Mouse (Mus musculus): ENCODE measurements around the gene Oser1. TPM values are rescaled to one million over a fixed set of nuclear protein-coding genes. Genes with fewer than 3 reads are reported as not detected.

Oser1 gene
- polyA plus RNA-seq, 1 experiment from 2014 or later = 79.0 TPM

DNA sequence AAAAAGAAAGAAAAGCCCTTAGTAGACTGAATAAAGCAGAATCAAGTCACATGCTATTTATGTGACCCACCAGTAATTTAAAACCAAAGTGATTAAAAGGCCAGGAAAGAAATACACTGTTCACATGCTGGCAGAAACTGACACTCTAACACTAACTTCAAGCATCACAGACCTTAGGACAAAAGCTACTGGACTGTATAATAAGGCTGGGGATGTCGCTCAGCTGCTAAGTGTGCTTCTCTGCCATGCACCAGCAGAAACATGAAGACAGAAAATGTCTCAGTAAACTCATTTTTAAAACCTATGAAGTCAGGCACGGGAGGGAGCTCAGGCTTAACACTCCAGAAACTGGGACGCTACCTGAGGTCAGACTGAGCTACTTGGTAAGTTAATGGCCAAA, 14.3 kb downstream of the Oser1 start:
- H3K36me3 ChIP-seq (ENCODE audit: control insufficient read depth, insufficient read depth, low read length) = peaks cover 79% of the 10 kb centered on the region
- H3K9ac ChIP-seq (ENCODE audit: low read depth, low read length) = no peak overlapping the region
- no peak overlapping the region for H3K4me3 ChIP-seq (ENCODE audit: low read depth, low read length)
- no peak for ATAC-seq (ENCODE audit: low read depth)
- no peaks in the 10 kb centered on the region for H3K4me1 ChIP-seq (ENCODE audit: control insufficient read depth, insufficient read depth, low read length)
- H3K27ac ChIP-seq (replicated peaks; ENCODE audit: low read depth, low read length) = no peak overlapping the region
- H3K9me3 ChIP-seq (ENCODE audit: control insufficient read depth, low read length) = no peaks in the 10 kb centered on the region
- no peak for DNase-seq (ENCODE audit: low spot score)
- 94% methylated on average over 3 of the region's 3 CpGs for WGBS
- H3K4me2 ChIP-seq (ENCODE audit: low read depth, low read length) = no peak overlapping the region
- no peaks in the 10 kb centered on the region for H3K27me3 ChIP-seq (replicated peaks; ENCODE audit: control insufficient read depth, insufficient read depth, low read length)

DNA sequence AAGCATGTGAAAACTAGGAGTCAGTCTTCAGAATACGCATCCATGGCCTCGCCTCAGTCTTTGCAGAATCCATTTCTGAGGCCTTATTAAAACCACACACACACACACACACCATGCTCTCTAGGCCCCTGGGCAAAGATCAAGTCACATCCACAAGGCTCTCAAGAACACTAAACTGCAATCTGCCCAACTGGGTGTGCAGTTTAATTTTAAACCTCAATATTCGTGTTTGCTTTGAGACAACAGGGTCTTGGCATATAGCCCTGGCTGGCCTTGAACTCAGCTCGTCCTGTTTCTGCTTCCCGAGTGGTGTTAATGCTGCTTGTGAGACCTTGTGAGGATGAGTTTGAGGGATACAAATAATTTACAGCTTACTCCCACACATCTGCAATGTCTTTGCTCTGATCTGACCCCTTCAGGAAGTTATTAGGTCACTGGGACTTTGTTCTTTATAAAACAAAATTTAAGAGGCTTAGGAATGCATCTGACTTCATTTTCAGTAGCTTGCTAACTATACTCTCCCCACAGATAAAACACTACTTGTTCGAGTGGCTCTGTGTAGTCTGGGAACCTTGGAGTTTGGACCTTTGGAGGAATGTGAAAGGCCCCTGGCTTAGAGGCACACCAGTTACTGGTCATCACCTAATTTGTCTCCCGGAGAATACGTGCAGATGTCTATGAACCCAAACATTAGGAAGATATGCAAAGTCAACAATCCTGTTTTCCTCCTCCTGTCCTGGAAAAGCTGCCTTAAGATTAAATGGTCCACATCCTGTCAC, 20.3 kb downstream of the Oser1 start:
- H3K27ac ChIP-seq (replicated peaks; ENCODE audit: low read depth, low read length) = no peak overlapping the region
- H3K27me3 ChIP-seq (replicated peaks; ENCODE audit: control insufficient read depth, insufficient read depth, low read length) = no peaks in the 10 kb centered on the region
- DNase-seq (ENCODE audit: low spot score) (no peak), ATAC-seq (ENCODE audit: low read depth) (no peak)
- no peak overlapping the region for H3K9ac ChIP-seq (ENCODE audit: low read depth, low read length)
- H3K36me3 ChIP-seq (ENCODE audit: control insufficient read depth, insufficient read depth, low read length) = peaks cover 32% of the 10 kb centered on the region
- WGBS = 78% methylated on average over 8 of the region's 8 CpGs
- no peaks in the 10 kb centered on the region for H3K9me3 ChIP-seq (ENCODE audit: control insufficient read depth, low read length)
- H3K4me3 ChIP-seq (ENCODE audit: low read depth, low read length) = no peak overlapping the region
- no peaks in the 10 kb centered on the region for H3K4me1 ChIP-seq (ENCODE audit: control insufficient read depth, insufficient read depth, low read length)
- H3K4me2 ChIP-seq (ENCODE audit: low read depth, low read length) = no peak overlapping the region

DNA sequence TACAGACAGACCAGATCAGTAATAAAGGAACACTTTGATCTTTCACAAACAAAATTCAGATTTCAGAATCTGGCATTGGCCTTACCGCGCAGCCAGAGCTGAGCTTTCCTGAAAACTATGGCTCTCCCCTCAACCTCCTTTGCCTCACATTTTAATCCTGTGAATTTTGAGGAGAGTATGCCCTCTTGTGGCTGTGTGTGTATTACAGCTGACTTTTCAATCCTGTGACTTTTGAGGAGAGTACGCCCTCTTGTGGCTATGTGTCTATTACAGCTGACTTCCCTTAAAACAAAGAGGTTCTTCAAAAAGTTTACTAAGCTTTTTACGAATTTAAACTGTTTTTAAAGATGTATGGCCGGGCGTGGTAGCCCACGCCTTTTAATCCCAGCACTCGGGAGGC, 23.3 kb downstream of the Oser1 start:
- WGBS = 10% methylated on average over 8 of the region's 8 CpGs
- Histone ChIP-seq H3K36me3 (ENCODE audit: control insufficient read depth, insufficient read depth, low read length) (peaks cover 8% of the 10 kb centered on the region; the same call in 1 of the 2 replicates), H3K4me3 (ENCODE audit: low read depth, low read length) (no peak overlapping the region), H3K9me3 (ENCODE audit: control insufficient read depth, low read length) (no peaks in the 10 kb centered on the region), H3K27ac (replicated peaks; ENCODE audit: low read depth, low read length) (no peak overlapping the region), H3K4me2 (ENCODE audit: low read depth, low read length) (no peak overlapping the region), H3K9ac (ENCODE audit: low read depth, low read length) (no peak overlapping the region), H3K27me3 (replicated peaks; ENCODE audit: control insufficient read depth, insufficient read depth, low read length) (no peaks in the 10 kb centered on the region), H3K4me1 (ENCODE audit: control insufficient read depth, insufficient read depth, low read length) (peaks cover 8% of the 10 kb centered on the region)
- ATAC-seq (ENCODE audit: low read depth) (peak; percentile 42; the same call in 1 of the 2 replicates), DNase-seq (ENCODE audit: low spot score) (peak; percentile 86)

- WGBS = 68% methylated on average over 8 of the region's 8 CpGs
- Histone ChIP-seq H3K4me3 (ENCODE audit: low read depth, low read length) (no peak overlapping the region), H3K4me1 (ENCODE audit: control insufficient read depth, insufficient read depth, low read length) (peaks cover 8% of the 10 kb centered on the region), H3K4me2 (ENCODE audit: low read depth, low read length) (no peak overlapping the region), H3K27ac (replicated peaks; ENCODE audit: low read depth, low read length) (no peak overlapping the region), H3K27me3 (replicated peaks; ENCODE audit: control insufficient read depth, insufficient read depth, low read length) (no peaks in the 10 kb centered on the region), H3K9ac (ENCODE audit: low read depth, low read length) (no peak overlapping the region), H3K9me3 (ENCODE audit: control insufficient read depth, low read length) (no peaks in the 10 kb centered on the region), H3K36me3 (ENCODE audit: control insufficient read depth, insufficient read depth, low read length) (no peaks in the 10 kb centered on the region)
- DNase-seq (ENCODE audit: low spot score) (no peak), ATAC-seq (ENCODE audit: low read depth) (no peak)
Measured at GRCm38 (mm10) chr2:163399222-163399621, 25.3 kb downstream of the Oser1 start.

DNA sequence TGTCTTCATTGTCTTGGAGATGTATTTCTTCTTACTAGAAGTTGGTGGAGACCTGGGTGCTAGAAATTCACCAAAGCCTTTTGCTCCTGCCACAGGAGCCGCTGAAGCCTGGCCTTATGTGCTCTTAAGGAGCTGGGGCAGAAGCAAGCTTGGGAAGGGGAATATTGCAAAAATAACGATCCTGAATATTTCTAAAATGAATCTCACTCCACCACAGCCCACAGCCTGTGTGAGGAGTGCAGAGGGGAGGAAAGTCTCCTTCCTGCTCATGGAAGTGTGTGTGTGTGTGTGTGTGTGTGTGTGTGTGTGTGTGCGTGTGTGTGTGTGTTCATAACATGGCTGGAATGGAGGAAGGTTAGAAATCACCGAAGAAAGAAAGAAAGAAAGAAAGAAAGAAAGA, 25.7 kb downstream of the Oser1 start:
- H3K36me3 ChIP-seq (ENCODE audit: control insufficient read depth, insufficient read depth, low read length) = no peaks in the 10 kb centered on the region
- H3K27me3 ChIP-seq (replicated peaks; ENCODE audit: control insufficient read depth, insufficient read depth, low read length) = no peaks in the 10 kb centered on the region
- DNase-seq (ENCODE audit: low spot score) (no peak), ATAC-seq (ENCODE audit: low read depth) (no peak)
- H3K4me1 ChIP-seq (ENCODE audit: control insufficient read depth, insufficient read depth, low read length) = peaks cover 8% of the 10 kb centered on the region
- H3K9ac ChIP-seq (ENCODE audit: low read depth, low read length) = no peak overlapping the region
- no peaks in the 10 kb centered on the region for H3K9me3 ChIP-seq (ENCODE audit: control insufficient read depth, low read length)
- H3K27ac ChIP-seq (replicated peaks; ENCODE audit: low read depth, low read length) = no peak overlapping the region
- no peak overlapping the region for H3K4me2 ChIP-seq (ENCODE audit: low read depth, low read length)
- 71% methylated on average over 4 of the region's 4 CpGs for WGBS
- no peak overlapping the region for H3K4me3 ChIP-seq (ENCODE audit: low read depth, low read length)

DNA sequence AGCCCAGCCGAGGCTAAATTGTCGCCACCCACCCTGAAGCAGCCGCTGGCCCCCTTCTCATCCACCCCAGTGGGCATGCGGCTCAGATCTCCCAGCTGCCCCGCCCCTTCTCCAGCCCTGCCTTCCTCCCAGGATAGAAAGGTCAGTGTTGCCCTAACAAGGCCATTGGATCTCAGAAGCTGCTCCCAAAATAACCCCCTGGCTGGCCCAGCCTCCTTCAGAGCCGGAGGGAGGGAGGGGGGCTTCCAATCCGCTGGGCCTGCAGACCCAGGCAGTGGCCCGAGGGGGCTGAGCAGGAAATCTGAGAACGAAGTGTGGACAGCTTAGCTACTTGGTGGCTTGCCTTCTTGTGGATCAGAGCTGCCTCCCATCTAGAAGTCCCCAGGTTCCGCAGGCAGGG, 26.6 kb downstream of the Oser1 start, which contains the start of gene Jph2:
TSS of gene Jph2 (minus strand) at position 89 of the 400 bp plus-strand sequence.
- H3K9ac ChIP-seq (ENCODE audit: low read depth, low read length) = peak within 1 kb of the TSS; percentile 30; the same call in 1 of the 2 replicates
- H3K4me2 ChIP-seq (ENCODE audit: low read depth, low read length) = peak within 1 kb of the TSS; percentile 41
- DNase-seq (ENCODE audit: low spot score) (peak; percentile 78), ATAC-seq (ENCODE audit: low read depth) (peak; percentile 79)
- no peaks in the 10 kb centered on the region for H3K9me3 ChIP-seq (ENCODE audit: control insufficient read depth, low read length)
- H3K4me1 ChIP-seq (ENCODE audit: control insufficient read depth, insufficient read depth, low read length) = peaks cover 8% of the 10 kb centered on the region
- H3K4me3 ChIP-seq (ENCODE audit: low read depth, low read length) = peak within 1 kb of the TSS; percentile 20
- 5% methylated on average over 10 of the region's 10 CpGs for WGBS
- no peak within 1 kb of the TSS; the same call in 1 of the 2 replicates for H3K27ac ChIP-seq (replicated peaks; ENCODE audit: low read depth, low read length)
- no peaks in the 10 kb centered on the region for H3K36me3 ChIP-seq (ENCODE audit: control insufficient read depth, insufficient read depth, low read length)
- no peaks in the 10 kb centered on the region for H3K27me3 ChIP-seq (replicated peaks; ENCODE audit: control insufficient read depth, insufficient read depth, low read length)

DNA sequence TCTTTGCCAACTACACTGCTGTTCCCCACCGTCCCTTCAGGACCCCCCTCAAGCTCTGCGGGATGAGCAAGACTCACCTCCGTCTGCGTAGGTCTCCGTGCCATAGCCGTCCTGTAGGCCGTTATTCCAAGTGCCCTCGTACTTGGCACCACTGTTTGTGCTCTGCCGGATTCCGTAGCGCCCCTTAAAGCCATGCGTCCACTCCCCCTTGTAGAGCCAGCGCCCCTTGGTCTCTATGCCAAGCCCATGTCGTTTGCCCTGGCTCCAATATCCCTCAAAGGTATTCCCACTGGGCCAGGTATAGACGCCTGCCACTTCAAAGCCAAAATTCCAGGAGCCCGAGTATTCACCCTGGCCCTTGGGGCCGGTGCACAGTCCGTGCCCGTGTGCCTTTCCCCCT, 27.4 kb downstream of the Oser1 start:
- H3K27me3 ChIP-seq (replicated peaks; ENCODE audit: control insufficient read depth, insufficient read depth, low read length) = no peaks in the 10 kb centered on the region
- H3K9ac ChIP-seq (ENCODE audit: low read depth, low read length) = 0 out of 2 replicates have a peak overlapping the region, but pooled peaks have one; percentile 30
- H3K4me3 ChIP-seq (ENCODE audit: low read depth, low read length) = peak overlapping the region; percentile 20; the same call in 1 of the 2 replicates
- peaks cover 8% of the 10 kb centered on the region for H3K4me1 ChIP-seq (ENCODE audit: control insufficient read depth, insufficient read depth, low read length)
- DNase-seq (ENCODE audit: low spot score) (no peak), ATAC-seq (ENCODE audit: low read depth) (no peak)
- no peaks in the 10 kb centered on the region for H3K36me3 ChIP-seq (ENCODE audit: control insufficient read depth, insufficient read depth, low read length)
- H3K27ac ChIP-seq (replicated peaks; ENCODE audit: low read depth, low read length) = no peak overlapping the region
- 87% methylated on average over 19 of the region's 19 CpGs for WGBS
- no peaks in the 10 kb centered on the region for H3K9me3 ChIP-seq (ENCODE audit: control insufficient read depth, low read length)
- peak overlapping the region; percentile 41 for H3K4me2 ChIP-seq (ENCODE audit: low read depth, low read length)

- DNase-seq (ENCODE audit: low spot score) = no peak
- H3K36me3 ChIP-seq (ENCODE audit: control insufficient read depth, insufficient read depth, low read length) = no peaks in the 10 kb centered on the region
- H3K4me1 ChIP-seq (ENCODE audit: control insufficient read depth, insufficient read depth, low read length) = peaks cover 8% of the 10 kb centered on the region
- H3K27me3 ChIP-seq (replicated peaks; ENCODE audit: control insufficient read depth, insufficient read depth, low read length) = no peaks in the 10 kb centered on the region
- no peak for ATAC-seq (ENCODE audit: low read depth)
- H3K9ac ChIP-seq (ENCODE audit: low read depth, low read length) = no peak overlapping the region
- H3K4me3 ChIP-seq (ENCODE audit: low read depth, low read length) = no peak overlapping the region
- no peak overlapping the region for H3K4me2 ChIP-seq (ENCODE audit: low read depth, low read length)
- WGBS = 65% methylated on average over 6 of the region's 6 CpGs
- no peak overlapping the region for H3K27ac ChIP-seq (replicated peaks; ENCODE audit: low read depth, low read length)
- no peaks in the 10 kb centered on the region for H3K9me3 ChIP-seq (ENCODE audit: control insufficient read depth, low read length)
Measured at GRCm38 (mm10) chr2:163394977-163395376, 29.5 kb downstream of the Oser1 start.

DNA sequence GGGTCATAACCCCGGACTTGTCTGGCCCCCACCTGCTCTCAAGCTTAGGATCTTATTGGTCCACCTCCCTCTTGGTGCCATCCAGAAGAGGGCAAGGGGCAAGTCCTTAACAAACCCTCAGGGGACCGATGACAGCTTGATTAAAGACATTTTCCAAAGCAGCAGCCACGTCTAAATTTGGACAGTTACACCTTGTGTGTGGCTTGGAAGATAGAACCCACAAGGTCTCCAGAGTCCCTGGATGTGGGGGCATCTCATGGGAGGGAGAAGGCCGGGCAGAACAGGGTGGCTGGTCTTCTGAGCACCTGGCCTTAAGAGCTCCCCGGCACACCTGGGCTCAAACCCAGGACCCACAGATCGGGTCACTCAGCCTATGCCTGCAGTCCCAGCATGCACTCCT, 30.5 kb downstream of the Oser1 start:
- Histone ChIP-seq H3K27me3 (replicated peaks; ENCODE audit: control insufficient read depth, insufficient read depth, low read length) (no peaks in the 10 kb centered on the region), H3K9me3 (ENCODE audit: control insufficient read depth, low read length) (no peaks in the 10 kb centered on the region), H3K4me1 (ENCODE audit: control insufficient read depth, insufficient read depth, low read length) (peaks cover 8% of the 10 kb centered on the region), H3K4me3 (ENCODE audit: low read depth, low read length) (no peak overlapping the region), H3K27ac (replicated peaks; ENCODE audit: low read depth, low read length) (no peak overlapping the region), H3K36me3 (ENCODE audit: control insufficient read depth, insufficient read depth, low read length) (no peaks in the 10 kb centered on the region), H3K4me2 (ENCODE audit: low read depth, low read length) (no peak overlapping the region), H3K9ac (ENCODE audit: low read depth, low read length) (no peak overlapping the region)
- ATAC-seq (ENCODE audit: low read depth) (no peak), DNase-seq (ENCODE audit: low spot score) (no peak)
- 73% methylated on average over 5 of the region's 6 CpGs for WGBS

Data from embryonic facial prominence, embryonic 14.5 days (tissue).